Mouse (Mus musculus) ES-Bruce4 (cell line): ENCODE measurements around the gene Nkiras1.

Experiments used
- CTCF ChIP-seq: IDR thresholded peaks from one replicate; pipeline ENCODE4 v1.8.1; 2011; ENCODE audit warnings: low read depth, low read length
- EP300 ChIP-seq: IDR thresholded peaks from 2 replicates; pipeline ENCODE4 v1.6.1; 2011; ENCODE audit warnings: low read depth, low read length; ENCODE audit not compliant: insufficient read depth

DNA sequence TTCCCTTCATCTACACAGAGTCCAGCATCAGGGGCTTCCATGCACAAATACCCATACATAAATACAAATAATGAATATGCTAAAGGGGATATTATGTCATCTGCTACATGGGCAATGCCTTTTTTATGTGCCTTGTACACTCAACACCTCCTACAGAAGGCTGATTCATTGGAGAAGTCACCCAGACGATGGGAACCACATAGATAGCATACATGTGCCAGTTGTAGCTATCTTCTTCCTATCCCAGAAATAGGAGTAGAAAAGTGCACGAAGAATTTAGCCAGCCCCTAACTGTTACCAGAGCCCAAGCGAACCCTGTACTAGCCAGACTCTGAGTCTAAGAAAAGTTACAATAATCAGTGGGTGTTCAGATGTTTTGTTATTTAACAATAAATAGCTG, 21.2 kb downstream of the Nkiras1 start:
- TF ChIP-seq CTCF (no peak), EP300 (no peak)
